ENCODE assay signal across 9 mouse cellular contexts in genomic region chr19:23652644-23653043, GRCm38 (mm10). TPM values are rescaled to one million over a fixed set of nuclear protein-coding genes. Genes with fewer than 3 reads are reported as not detected.
DNase-seq lines count a peak whose midpoint lies in the region; ATAC-seq and TF ChIP-seq lines count a peak whose summit lies in the region.
"Had no signal": no experiment of that assay in that cellular context is flagged by ENCODE, and none has a peak within 500 bp of the region (broad histone marks: within the 10 kb centered on the region; RNA-seq: fewer than 3 reads in every experiment).

1700028P14Rik (minus strand) TSS chr19:23652812.

- no peak for TF ChIP-seq CTCF in heart, postnatal 0 days (IDR thresholded peaks at IDR 0.05; ENCODE audit: low read depth)
- TF ChIP-seq CTCF in liver, postnatal 0 days (IDR thresholded peaks at IDR 0.05; ENCODE audit: low read depth), result no peak

- peak within 1 kb of the TSS; percentile 37 for H3K4me2 ChIP-seq in forebrain, embryonic 11.5 days (ENCODE audit: low read depth, low read length, severe bottlenecking)
- H3K4me2 ChIP-seq in heart, postnatal 0 days (ENCODE audit: low read depth, low read length), result peak within 1 kb of the TSS; percentile 33
- H3K4me2 ChIP-seq in liver, postnatal 0 days (ENCODE audit: low read depth, low read length), result peak within 1 kb of the TSS; percentile 40; the same call in 1 of the 2 replicates

- no peak for TF ChIP-seq EP300 in heart, postnatal 0 days (IDR thresholded peaks at IDR 0.05; ENCODE audit: low read depth)
- TF ChIP-seq EP300 in liver, postnatal 0 days (IDR thresholded peaks at IDR 0.05; ENCODE audit: low read depth), result no peak

- peak; percentile 44 to 56 for DNase-seq in left cerebral cortex, adult 18-20 months (ENCODE audit: low spot score in 2 of 2)
- no peak for DNase-seq in left cerebral cortex, adult 11 months (ENCODE audit: low spot score)
- DNase-seq in forebrain, embryonic 11.5 days (ENCODE audit: low spot score), result peak; percentile 81
- peak; percentile 29 for DNase-seq in heart, postnatal 0 days (ENCODE audit: low spot score)
- DNase-seq in kidney, postnatal 10 days, result peak; percentile 89
- DNase-seq in liver, postnatal 0 days, result peak; percentile 59
- peak; percentile 71 for DNase-seq in ovary, postnatal 36 days (ENCODE audit: low spot score)
- DNase-seq in spleen, postnatal 10 days (ENCODE audit: low spot score in 2 of 2), result no peak

- H3K36me3 ChIP-seq in forebrain, embryonic 11.5 days (ENCODE audit: control insufficient read depth, insufficient read depth, low read length), result no peaks in the 10 kb centered on the region
- no peaks in the 10 kb centered on the region for H3K36me3 ChIP-seq in heart, postnatal 0 days (replicated peaks; ENCODE audit: control insufficient read depth, insufficient read depth, low read length)
- H3K36me3 ChIP-seq in liver, postnatal 0 days (replicated peaks; ENCODE audit: insufficient read depth, low read length), result no peaks in the 10 kb centered on the region

- H3K4me3 ChIP-seq in forebrain, embryonic 11.5 days (ENCODE audit: low read depth, low read length), result no peak within 1 kb of the TSS
- H3K4me3 ChIP-seq in heart, postnatal 0 days (ENCODE audit: low read depth, low read length), result peak within 1 kb of the TSS; percentile 8; the same call in 1 of the 2 replicates
- no peak within 1 kb of the TSS for H3K4me3 ChIP-seq in liver, postnatal 0 days (ENCODE audit: low read depth, low read length)
- H3K4me3 ChIP-seq: erythroblast, embryonic 14.5 days had no signal

- no peak within 1 kb of the TSS for H3K9ac ChIP-seq in forebrain, embryonic 11.5 days (ENCODE audit: low read length)
- no peak within 1 kb of the TSS for H3K9ac ChIP-seq in heart, postnatal 0 days (replicated peaks; ENCODE audit: low read depth, low read length)
- no peak within 1 kb of the TSS for H3K9ac ChIP-seq in liver, postnatal 0 days (replicated peaks)

- WGBS in forebrain, embryonic 11.5 days, result 5% methylated on average over 13 of the region's 13 CpGs
- 7% methylated on average over 13 of the region's 13 CpGs for WGBS in heart, postnatal 0 days
- WGBS in liver, postnatal 0 days (ENCODE audit: insufficient replicate concordance), result 9% methylated on average over 13 of the region's 13 CpGs

- H3K9me3 ChIP-seq in forebrain, embryonic 11.5 days (ENCODE audit: control insufficient read depth, low read length), result no peaks in the 10 kb centered on the region
- H3K9me3 ChIP-seq in heart, postnatal 0 days (replicated peaks; ENCODE audit: control insufficient read depth, low read length), result no peaks in the 10 kb centered on the region
- H3K9me3 ChIP-seq in liver, postnatal 0 days (ENCODE audit: low read length), result no peaks in the 10 kb centered on the region

- no peaks in the 10 kb centered on the region for H3K27me3 ChIP-seq in forebrain, embryonic 11.5 days (ENCODE audit: control insufficient read depth, insufficient read depth, low read length)
- H3K27me3 ChIP-seq in heart, postnatal 0 days (ENCODE audit: control insufficient read depth, insufficient read depth, low read length), result no peaks in the 10 kb centered on the region
- H3K27me3 ChIP-seq in liver, postnatal 0 days (ENCODE audit: insufficient read depth, low read length), result 0 out of 2 replicates have a peak, but pooled peaks cover 4% of the 10 kb centered on the region

- peak; percentile 85 for ATAC-seq in forebrain, embryonic 11.5 days (replicated peaks; ENCODE audit: low FRiP score)
- ATAC-seq in heart, postnatal 0 days (ENCODE audit: insufficient read depth, low read depth), result peak; percentile 82
- ATAC-seq in liver, postnatal 0 days, result peak; percentile 67

- no peak within 1 kb of the TSS for H3K27ac ChIP-seq in forebrain, embryonic 11.5 days (ENCODE audit: low read depth, low read length)
- H3K27ac ChIP-seq in heart, postnatal 0 days (ENCODE audit: low read depth), result no peak within 1 kb of the TSS
- no peak within 1 kb of the TSS for H3K27ac ChIP-seq in liver, postnatal 0 days (ENCODE audit: low read depth)

- H3K4me1 ChIP-seq in forebrain, embryonic 11.5 days (replicated peaks; ENCODE audit: control insufficient read depth, insufficient read depth, low read length), result no peaks in the 10 kb centered on the region
- H3K4me1 ChIP-seq in heart, postnatal 0 days (ENCODE audit: control insufficient read depth, insufficient read depth), result no peaks in the 10 kb centered on the region
- no peaks in the 10 kb centered on the region for H3K4me1 ChIP-seq in liver, postnatal 0 days (ENCODE audit: insufficient read depth)

RNA-seq across cellular contexts. Expression of gene 1700028P14Rik, which starts in this region (rescaled TPM):
- 1 to 10 TPM; 1.2 to 1.7 TPM for total RNA-seq in left cerebral cortex, adult 18-20 months (2021)
- polyA plus RNA-seq in forebrain, embryonic 11.5 days (2014; fragmentation: Nextera tagmentation; extraction: Ambion mirVana), result 0.43 and 0.44 TPM in 2 replicates
- not detected in 2 replicates for total RNA-seq in heart, postnatal 0 days (2014; rRNA removed; ENCODE audit: low replicate concordance)
- 0.32 TPM in 1 of 2 replicates, not detected in the other for polyA plus RNA-seq in heart, postnatal 0 days (2015; fragmentation: Nextera tagmentation; extraction: Ambion mirVana)
- polyA plus RNA-seq in liver, postnatal 0 days (2015; fragmentation: Nextera tagmentation; extraction: Ambion mirVana), result not detected in 2 replicates
- polyA plus RNA-seq: erythroblast, embryonic 14.5 days had no signal

Comparison
In these comparisons a context has a peak if more than half of its experiments do, and no peak if none do; other contexts are left out.
1. DNase-seq: peak in left cerebral cortex, adult 18-20 months (2 of 2), kidney, postnatal 10 days (single experiment) and ovary, postnatal 36 days (single experiment); none in left cerebral cortex, adult 11 months (single experiment) and spleen, postnatal 10 days (0 of 2).
2. Peak in DNase-seq, ATAC-seq and H3K4me2 ChIP-seq in forebrain, embryonic 11.5 days; RNA of the gene not detected or under 1 TPM.
3. Peak in DNase-seq, ATAC-seq, H3K4me3 ChIP-seq and H3K4me2 ChIP-seq in heart, postnatal 0 days; RNA of the gene not detected or under 1 TPM.
4. Peak in DNase-seq, ATAC-seq and H3K4me2 ChIP-seq in liver, postnatal 0 days; RNA of the gene not detected or under 1 TPM.
5. Peak in every context shown above with its lines, with median percentiles within 50 percentile points of each other: ATAC-seq and H3K4me2 ChIP-seq.